Mouse (Mus musculus) cerebellum, adult 2 months (tissue): ENCODE data around the gene Prepl. TPM values are rescaled to one million over a fixed set of nuclear protein-coding genes. Genes with fewer than 3 reads are reported as not detected.

Experiments
- DNase-seq, 2 experiments: peaks; one replicate each; pipeline ENCODE4 v3.0.0; 2021
- H3K27ac ChIP-seq: fragments of 200-500 bp; 2 replicates; pipeline ENCODE4 v1.5.1; 2012; ENCODE audit warnings: low read length, control low read depth, inconsistent platforms; ENCODE audit not compliant: insufficient read depth
- H3K27me3 ChIP-seq: fragments of 200-500 bp; 2 replicates; pipeline ENCODE4 v1.6.1; 2012; ENCODE audit warnings: inconsistent platforms, mild to moderate bottlenecking, low read length, moderate library complexity; ENCODE audit not compliant: control insufficient read depth, insufficient read depth
- H3K4me1 ChIP-seq: fragments of 200-500 bp; 2 replicates; pipeline ENCODE4 v1.6.1; 2011; ENCODE audit warnings: low read length; ENCODE audit not compliant: control insufficient read depth, insufficient read depth
- H3K4me3 ChIP-seq: fragments of 200-500 bp; replicated peaks from 2 replicates; pipeline ENCODE3; 2011; ENCODE audit warnings: mild to moderate bottlenecking, low read depth, low read length, control low read depth; ENCODE audit not compliant: insufficient read depth
- CTCF ChIP-seq: fragments of 200-500 bp; IDR thresholded peaks from 2 replicates; pipeline ENCODE4 v1.5.1; 2011; ENCODE audit warnings: low read depth, mild to moderate bottlenecking, control low read depth, low read length, moderate library complexity, borderline replicate concordance; ENCODE audit not compliant: insufficient read depth
- POLR2A ChIP-seq: fragments of 200-500 bp; IDR thresholded peaks from 2 replicates; pipeline ENCODE4 v1.6.1; 2011; ENCODE audit warnings: low read length, control low read depth, borderline replicate concordance; ENCODE audit not compliant: insufficient read depth
- WGBS: fragments of 180-500 bp; shearing (Covaris S2); methylation state at CpG from one replicate; pipeline ENCODE4 v1.1.7; 2018; 5-methylcytosine and 5-hydroxymethylcytosine counted together
- polyA plus RNA-seq: library from polyadenylated mRNA; depleted of rRNA; stranded (reverse); fragments of >200 nt; gene quantifications from 2 replicates; pipeline ENCODE4 v1.2.3, GENCODE M21; 2012; rRNA removed

Prepl gene
- polyA plus RNA-seq, 1 experiment = 286 TPM

GRCm38 (mm10) chr17:85018794-85019193 is 71.2 kb downstream of the Prepl start:
- no peak overlapping the region for H3K4me3 ChIP-seq
- H3K4me1 ChIP-seq = no peaks in the 10 kb centered on the region
- TF ChIP-seq CTCF (no peak), POLR2A (no peak)
- no peak for DNase-seq
- H3K27me3 ChIP-seq = no peaks in the 10 kb centered on the region
- no peak overlapping the region for H3K27ac ChIP-seq
- WGBS = 77% methylated on average over 5 of the region's 5 CpGs

- DNase-seq = no peak
- TF ChIP-seq POLR2A (no peak), CTCF (no peak)
- H3K4me1 ChIP-seq = no peaks in the 10 kb centered on the region
- no peak overlapping the region for H3K27ac ChIP-seq
- H3K27me3 ChIP-seq = no peaks in the 10 kb centered on the region
- no peak overlapping the region for H3K4me3 ChIP-seq
- 94% methylated on average over 3 of the region's 3 CpGs for WGBS
These were observed 71.7 kb downstream of the Prepl start for GRCm38 (mm10) chr17:85018344-85018743.

DNA sequence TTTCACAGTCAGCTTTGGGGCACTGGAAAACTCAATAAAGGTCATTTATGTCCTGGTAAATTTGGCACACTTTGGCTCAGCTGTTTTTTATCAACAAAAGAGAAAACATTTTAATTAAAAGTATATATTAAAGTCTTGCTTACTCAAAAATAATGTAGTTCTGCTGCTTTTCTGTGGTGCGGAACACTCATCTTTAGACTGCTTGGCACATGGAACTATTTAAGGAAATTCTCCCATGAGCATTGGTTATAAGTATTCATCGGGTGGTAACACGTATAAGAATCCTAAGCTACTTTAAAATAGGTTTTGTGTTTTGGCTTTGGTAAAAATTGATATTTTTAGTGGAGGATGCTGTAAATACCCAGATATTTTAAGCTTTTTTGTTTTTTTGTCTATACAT is 75.4 kb downstream of the Prepl start:
- Histone ChIP-seq H3K27ac (no peak overlapping the region), H3K4me1 (no peaks in the 10 kb centered on the region), H3K4me3 (no peak overlapping the region), H3K27me3 (no peaks in the 10 kb centered on the region)
- no peak for DNase-seq
- 95% methylated on average over 3 of the region's 3 CpGs for WGBS
- TF ChIP-seq POLR2A (no peak), CTCF (no peak)

DNA sequence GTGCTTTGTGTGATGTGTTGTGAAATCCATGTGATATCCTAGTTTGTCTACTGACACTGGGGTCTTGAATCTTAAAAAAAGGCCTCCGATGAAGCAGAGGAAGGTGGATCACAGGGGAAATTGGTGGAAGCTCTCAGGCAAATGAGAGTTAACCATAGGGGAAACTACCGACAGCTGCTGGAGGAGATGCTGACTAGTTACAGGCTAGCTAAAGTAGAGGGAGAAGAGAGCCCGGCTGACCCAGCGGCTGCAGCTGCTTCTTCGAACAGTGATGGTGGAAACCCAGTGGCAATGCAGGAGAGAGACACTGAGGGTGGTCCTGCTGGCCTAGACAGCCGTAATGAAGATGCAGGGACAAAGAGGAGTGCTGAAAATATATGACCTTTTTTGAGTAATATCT is 76.6 kb downstream of the Prepl start:
- Histone ChIP-seq H3K4me3 (no peak overlapping the region), H3K27ac (no peak overlapping the region), H3K27me3 (no peaks in the 10 kb centered on the region), H3K4me1 (no peaks in the 10 kb centered on the region)
- TF ChIP-seq CTCF (no peak), POLR2A (no peak)
- no peak for DNase-seq
- WGBS = 66% methylated on average over 6 of the region's 6 CpGs

Other genes with a start within 250 kb of the Prepl start
- gene Ppm1b, start 133.5 kb downstream of the Prepl start, polyA plus RNA-seq = 138 and 142 TPM in 2 replicates
- 0.33 and 0.54 TPM in 2 replicates for gene Slc3a1, start 61.9 kb downstream of the Prepl start, polyA plus RNA-seq
- gene Camkmt, start 311 bp upstream of the Prepl start, polyA plus RNA-seq = 6.5 and 6.6 TPM in 2 replicates